Mouse (Mus musculus) G1E (cell line): ENCODE data around the gene 9930104L06Rik. TPM values are rescaled to one million over a fixed set of nuclear protein-coding genes. Genes with fewer than 3 reads are reported as not detected.
"Not testable (repeated sequence)": the region's sequence is repeated elsewhere in the genome, so short reads cannot be mapped to it uniquely, and the experiment has no call there.

Experiments
- ATAC-seq: 2 replicates; pipeline ENCODE4 v1.8.0; 2016; ENCODE audit warnings: mild to moderate bottlenecking; ENCODE audit not compliant: insufficient number of reproducible peaks, poor library complexity, low FRiP score, severe bottlenecking; ENCODE audit errors: extremely low read depth
- DNase-seq: peaks from one replicate; pipeline ENCODE4 v3.0.0; 2012; ENCODE audit warnings: low spot score
- H3K27me3 ChIP-seq: 2 replicates; pipeline ENCODE4 v1.6.1; 2012; ENCODE audit warnings: mild to moderate bottlenecking, low read length, inconsistent platforms; ENCODE audit not compliant: insufficient read depth
- H3K36me3 ChIP-seq: replicated peaks from 2 replicates; pipeline ENCODE3; 2012; ENCODE audit warnings: mild to moderate bottlenecking, inconsistent platforms
- H3K4me1 ChIP-seq: 2 replicates; pipeline ENCODE4 v1.6.1; 2012; ENCODE audit warnings: low read depth, low read length, inconsistent platforms, mixed read lengths; ENCODE audit not compliant: insufficient read depth
- H3K4me3 ChIP-seq: 2 replicates; pipeline ENCODE4 v1.5.1; 2012; ENCODE audit warnings: low read depth, mild to moderate bottlenecking, inconsistent platforms, low read length, moderate library complexity, mixed read lengths
- H3K9me3 ChIP-seq: replicated peaks from 2 replicates; pipeline ENCODE4 v1.6.1; 2012; ENCODE audit warnings: inconsistent platforms
- CTCF ChIP-seq: IDR thresholded peaks from 2 replicates; pipeline ENCODE4 v1.5.1; 2012; ENCODE audit warnings: low read depth, low read length, inconsistent platforms, mixed read lengths
- GATA1 ChIP-seq: IDR thresholded peaks from 2 replicates; pipeline ENCODE4 v1.6.1; 2012; ENCODE audit warnings: borderline replicate concordance, low read length, inconsistent platforms, mixed read lengths
- GATA2 ChIP-seq: IDR thresholded peaks from 2 replicates; pipeline ENCODE4 v1.6.1; 2012; ENCODE audit warnings: low read depth, low read length, inconsistent platforms, borderline replicate concordance
- POLR2AphosphoS5 ChIP-seq: IDR thresholded peaks from 2 replicates; pipeline ENCODE4 v1.6.1; 2012; ENCODE audit warnings: low read depth, low read length, inconsistent platforms; ENCODE audit not compliant: insufficient replicate concordance
- TAL1 ChIP-seq: conservative IDR thresholded peaks from 2 replicates; pipeline ENCODE4 v1.6.1; 2012; ENCODE audit warnings: low read depth, low read length, inconsistent platforms, mixed read lengths
- polyA plus RNA-seq: library from polyadenylated mRNA; stranded (reverse); fragments of >175 nt; gene quantifications from 2 replicates; pipeline ENCODE4 v1.2.3, GENCODE M21; 2012
- total RNA-seq, 2 experiments: library from RNA; stranded (forward) in 1 of 2; stranded (reverse) in 1 of 2; fragments of 200-1000 nt in 1 of 2; fragments of >200 nt in 1 of 2; fragmentation: Nextera tagmentation in 1 of 2; gene quantifications; 2 replicates each; pipeline ENCODE4 v1.2.3; 2014 to 2017

The 9930104L06Rik gene
- total and polyA plus RNA-seq, 3 experiments = 4.3 to 16.9 (median 15.0) TPM

GRCm38 (mm10) chr4:124898428-124898827 lies 38.4 kb upstream of the 9930104L06Rik start:
- TF ChIP-seq TAL1 (no peak), CTCF (no peak), GATA2 (no peak), POLR2AphosphoS5 (no peak), GATA1 (no peak)
- peaks cover 3% of the 10 kb centered on the region for H3K4me1 ChIP-seq
- H3K4me3 ChIP-seq = no peak overlapping the region
- DNase-seq = no peak
- no peaks in the 10 kb centered on the region for H3K36me3 ChIP-seq
- no peak for ATAC-seq
- no peaks in the 10 kb centered on the region for H3K9me3 ChIP-seq
- peaks cover 20% of the 10 kb centered on the region for H3K27me3 ChIP-seq

GRCm38 (mm10) chr4:124899906-124900305 lies 36.9 kb upstream of the 9930104L06Rik start:
- peaks cover 25% of the 10 kb centered on the region for H3K27me3 ChIP-seq
- no peaks in the 10 kb centered on the region for H3K9me3 ChIP-seq
- ATAC-seq (no peak), DNase-seq (no peak)
- H3K4me1 ChIP-seq = peaks cover 3% of the 10 kb centered on the region
- no peak overlapping the region for H3K4me3 ChIP-seq
- no peaks in the 10 kb centered on the region for H3K36me3 ChIP-seq
- TF ChIP-seq TAL1 (no peak), CTCF (no peak), GATA1 (no peak), POLR2AphosphoS5 (no peak), GATA2 (no peak)

- Histone ChIP-seq H3K27me3 (peaks cover 26% of the 10 kb centered on the region), H3K4me1 (peaks cover 8% of the 10 kb centered on the region), H3K36me3 (no peaks in the 10 kb centered on the region), H3K4me3 (no peak overlapping the region), H3K9me3 (peaks cover 2% of the 10 kb centered on the region; the same call in 1 of the 2 replicates)
- DNase-seq (no peak), ATAC-seq (no peak)
- TF ChIP-seq CTCF (no peak), GATA2 (no peak), GATA1 (no peak), POLR2AphosphoS5 (no peak), TAL1 (no peak)
These were observed 31.4 kb upstream of the 9930104L06Rik start for GRCm38 (mm10) chr4:124905417-124905816.

GRCm38 (mm10) chr4:124905971-124906822 lies 30.7 kb upstream of the 9930104L06Rik start:
- H3K36me3 ChIP-seq = no peaks in the 10 kb centered on the region
- DNase-seq (no peak), ATAC-seq (no peak)
- no peak overlapping the region for H3K4me3 ChIP-seq
- peaks cover 26% of the 10 kb centered on the region for H3K27me3 ChIP-seq
- peaks cover 8% of the 10 kb centered on the region for H3K4me1 ChIP-seq
- peaks cover 2% of the 10 kb centered on the region; the same call in 1 of the 2 replicates for H3K9me3 ChIP-seq
- TF ChIP-seq GATA1 (no peak), TAL1 (no peak), CTCF (no peak), GATA2 (no peak), POLR2AphosphoS5 (no peak)

GRCm38 (mm10) chr4:124928102-124928501 lies 8.7 kb upstream of the 9930104L06Rik start:
- H3K36me3 ChIP-seq = peaks cover 83% of the 10 kb centered on the region
- no peak for DNase-seq
- no peaks in the 10 kb centered on the region for H3K9me3 ChIP-seq
- ATAC-seq = no peak
- H3K27me3 ChIP-seq = no peaks in the 10 kb centered on the region
- TF ChIP-seq TAL1 = no peak
- no peak for TF ChIP-seq GATA1
- no peak for TF ChIP-seq CTCF
- no peak overlapping the region for H3K4me3 ChIP-seq
- peaks cover 6% of the 10 kb centered on the region; the same call in 1 of the 2 replicates for H3K4me1 ChIP-seq

GRCm38 (mm10) chr4:124939211-124939610 lies 2.4 kb downstream of the 9930104L06Rik start, which contains the start of gene Cdca8:
Gene Cdca8, minus strand, starts transcription at chr4:124939311.
- DNase-seq, H3K9me3 ChIP-seq, ATAC-seq, H3K27me3 ChIP-seq: not testable (repeated sequence)
- Histone ChIP-seq H3K36me3 (peaks cover 69% of the 10 kb centered on the region), H3K4me3 (peak within 1 kb of the TSS; percentile 48; the same call in 1 of the 2 replicates), H3K4me1 (peaks cover 40% of the 10 kb centered on the region)

GRCm38 (mm10) chr4:124943022-124943421 lies 6.2 kb downstream of the 9930104L06Rik start:
- peaks cover 22% of the 10 kb centered on the region for H3K4me1 ChIP-seq
- peak; percentile 61 for DNase-seq
- ATAC-seq = peak; percentile 41; the same call in 1 of the 2 replicates
- no peaks in the 10 kb centered on the region for H3K9me3 ChIP-seq
- H3K4me3 ChIP-seq = no peak overlapping the region
- no peak for TF ChIP-seq GATA2
- TF ChIP-seq POLR2AphosphoS5 = no peak
- TF ChIP-seq CTCF = peak; percentile 88
- TF ChIP-seq TAL1 = no peak
- peaks cover 91% of the 10 kb centered on the region for H3K36me3 ChIP-seq
- H3K27me3 ChIP-seq = no peaks in the 10 kb centered on the region
